Mouse (Mus musculus) adrenal gland, postnatal 14 days (tissue): ENCODE measurements around the gene Pank3. TPM values are rescaled to one million over a fixed set of nuclear protein-coding genes. Genes with fewer than 3 reads are reported as not detected.
"Not testable (repeated sequence)": the region's sequence is repeated elsewhere in the genome, so short reads cannot be mapped to it uniquely, and the experiment has no call there.

Source experiments
- DNase-seq: peaks from one replicate; pipeline ENCODE4 v3.0.0; 2021; ENCODE audit warnings: mixed read lengths
- total RNA-seq: library from RNA; stranded (reverse); gene quantifications from 2 replicates; pipeline ENCODE4 v1.2.3, GENCODE M21; 2021

Pank3 gene
- total RNA-seq, 1 experiment from 2014 or later = 51.4 TPM

DNA sequence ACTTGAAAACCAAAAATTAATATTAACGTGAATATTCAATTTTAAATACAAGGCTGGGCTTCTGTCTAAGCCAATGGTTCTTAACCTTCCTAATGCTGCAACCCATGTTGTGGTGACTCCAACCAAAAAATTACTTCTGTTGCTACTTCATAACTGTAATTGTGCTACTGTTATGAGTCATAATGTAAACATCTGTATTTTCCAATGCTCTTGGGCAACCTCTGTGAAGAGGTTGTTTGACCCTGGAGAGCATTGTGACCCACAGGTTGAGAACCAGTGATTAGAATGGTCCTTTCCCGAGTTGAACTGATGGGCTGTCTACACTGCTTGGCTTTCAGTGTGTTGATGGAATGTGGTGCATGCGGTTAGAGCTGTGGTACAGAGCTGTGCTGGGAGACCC, 7.2 kb downstream of the Pank3 start:
- no peak for DNase-seq

- no peak for DNase-seq
Measured at GRCm38 (mm10) chr11:35780336-35780735, 11.1 kb downstream of the Pank3 start.

DNA sequence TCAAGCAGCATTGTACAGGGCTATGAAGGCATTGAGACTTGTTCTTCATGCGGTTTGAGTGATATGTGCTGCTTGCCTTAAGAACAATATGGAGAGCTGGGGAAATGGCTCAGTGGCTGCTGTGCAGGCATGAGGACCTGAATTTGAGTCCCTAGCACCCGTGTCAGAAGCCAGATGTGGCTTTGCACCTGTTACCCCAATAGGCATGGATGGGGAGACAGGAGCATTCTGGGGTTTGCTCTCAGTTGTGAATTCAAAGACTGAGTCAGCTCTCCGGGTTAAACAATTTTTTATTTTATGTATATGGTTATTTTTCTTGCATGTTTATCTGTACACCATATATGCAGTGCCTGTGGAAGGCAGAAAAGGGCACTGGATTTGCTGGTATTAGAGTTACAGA, 13.2 kb downstream of the Pank3 start:
- no peak for DNase-seq

GRCm38 (mm10) chr11:35783038-35783437, 13.8 kb downstream of the Pank3 start:
- DNase-seq = peak; percentile 17

- DNase-seq = no peak
Measured at GRCm38 (mm10) chr11:35784002-35784401, 14.7 kb downstream of the Pank3 start.

DNA sequence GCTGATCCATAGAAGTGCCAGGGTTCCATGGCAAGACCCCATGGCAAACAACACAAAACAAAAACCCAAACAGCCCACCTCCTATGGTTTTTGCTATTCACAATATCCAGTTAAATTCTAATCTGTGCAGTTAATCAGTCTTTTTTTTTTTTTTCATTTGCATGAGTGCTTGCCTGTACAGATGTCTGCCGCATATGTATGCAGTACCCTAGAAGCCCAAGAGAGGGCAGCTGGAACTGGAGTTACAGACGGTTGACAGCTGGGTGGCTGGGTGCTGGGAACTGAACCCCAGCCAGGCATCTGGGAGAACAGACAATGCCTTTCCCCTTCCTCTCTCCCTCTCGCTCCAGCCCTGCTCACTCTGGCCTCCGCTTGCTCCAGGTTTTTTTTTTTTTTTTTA, 15.3 kb downstream of the Pank3 start:
- no peak for DNase-seq

DNA sequence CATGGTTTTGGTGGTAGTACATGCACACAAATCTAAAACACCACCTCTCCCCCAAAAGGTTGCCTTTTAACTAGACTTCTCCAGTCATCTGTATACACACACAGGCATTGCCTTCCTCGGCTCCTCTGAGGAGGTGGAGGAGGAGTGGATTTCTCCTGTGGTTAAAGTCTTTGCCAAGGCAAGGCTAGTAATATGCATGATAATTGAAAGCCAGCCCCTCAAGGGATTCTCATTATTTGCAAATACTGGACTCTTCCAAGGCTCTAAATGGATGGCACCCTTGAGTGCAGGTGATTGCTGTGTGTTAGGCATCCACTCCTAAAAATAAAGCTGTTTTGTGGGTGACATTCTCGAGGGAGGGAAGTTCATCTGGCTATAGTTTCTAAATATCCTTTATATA, 19.2 kb downstream of the Pank3 start:
- DNase-seq = no peak

DNA sequence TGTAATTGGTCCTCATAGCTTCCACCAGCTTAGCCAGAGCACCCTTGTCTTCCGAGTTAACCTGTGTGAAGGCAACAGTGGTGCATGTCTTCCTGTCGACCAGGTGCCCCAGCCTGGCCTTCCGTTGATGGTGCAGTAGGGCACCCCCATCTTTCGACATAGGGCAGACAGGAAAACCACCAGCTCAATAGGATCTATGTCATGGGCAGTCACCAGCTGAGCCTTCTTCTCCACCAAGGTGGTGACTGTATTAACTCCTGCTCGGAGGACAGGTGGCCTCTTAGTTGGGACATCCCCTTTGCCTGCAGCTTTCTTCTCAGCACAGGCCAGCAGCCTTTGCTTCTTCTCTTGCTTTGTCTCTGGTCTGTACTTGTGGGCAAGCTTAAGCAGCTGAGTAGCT, 23.5 kb downstream of the Pank3 start:
- not testable (repeated sequence) for DNase-seq

DNA sequence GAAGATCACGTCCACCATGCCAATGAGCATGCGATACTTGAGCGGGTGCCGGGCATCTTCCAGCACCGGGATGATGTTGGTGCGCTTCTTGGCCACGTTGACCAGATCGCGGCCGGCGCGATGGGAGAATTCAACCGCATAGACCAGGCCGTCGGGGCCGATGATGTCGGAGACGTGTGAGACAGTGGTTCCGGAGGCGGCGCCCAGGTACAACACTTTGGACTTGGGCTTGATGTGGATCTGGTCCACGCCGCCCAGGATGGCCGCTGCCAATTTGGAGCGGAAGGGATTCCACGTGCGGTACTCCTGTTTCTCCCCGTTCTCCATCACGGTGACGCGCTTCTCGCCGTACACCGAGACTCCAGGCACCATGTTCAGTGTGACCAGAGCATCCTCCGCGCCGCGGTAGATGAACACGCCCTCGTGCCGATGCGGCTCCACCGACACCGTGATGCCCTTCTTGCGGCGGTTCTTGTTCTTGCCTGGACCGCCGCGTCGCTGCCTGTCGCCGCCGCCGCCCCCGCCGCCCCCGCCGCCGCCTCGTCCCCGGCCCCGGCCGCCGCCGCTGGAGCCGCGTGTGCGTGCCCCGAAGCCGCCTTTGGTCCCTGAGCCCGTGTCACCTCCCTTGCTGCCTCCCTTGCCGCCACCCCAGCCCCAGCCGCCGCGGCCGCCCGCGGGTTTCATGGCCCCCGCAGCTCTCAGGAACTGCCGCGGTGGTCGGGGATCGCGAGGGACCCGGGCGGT, 28.6 kb downstream of the Pank3 start:
- DNase-seq = no peak

DNA sequence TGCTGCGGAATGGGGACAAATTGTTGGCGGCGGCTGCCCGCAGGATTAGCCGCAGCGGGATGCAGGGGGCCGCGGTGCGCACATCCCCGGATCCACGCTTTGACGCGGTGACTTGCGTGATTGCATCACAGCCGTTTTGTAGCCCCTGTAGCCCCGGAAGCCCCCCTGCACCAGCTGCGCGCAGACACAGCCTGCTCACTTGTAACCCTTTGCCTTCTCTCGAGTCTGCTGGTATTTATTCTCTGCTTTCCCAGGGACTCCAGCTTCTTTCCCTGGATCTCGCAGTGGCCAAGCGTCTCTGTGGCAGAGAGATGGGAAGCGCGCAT, 29.2 kb downstream of the Pank3 start:
- DNase-seq = no peak

DNA sequence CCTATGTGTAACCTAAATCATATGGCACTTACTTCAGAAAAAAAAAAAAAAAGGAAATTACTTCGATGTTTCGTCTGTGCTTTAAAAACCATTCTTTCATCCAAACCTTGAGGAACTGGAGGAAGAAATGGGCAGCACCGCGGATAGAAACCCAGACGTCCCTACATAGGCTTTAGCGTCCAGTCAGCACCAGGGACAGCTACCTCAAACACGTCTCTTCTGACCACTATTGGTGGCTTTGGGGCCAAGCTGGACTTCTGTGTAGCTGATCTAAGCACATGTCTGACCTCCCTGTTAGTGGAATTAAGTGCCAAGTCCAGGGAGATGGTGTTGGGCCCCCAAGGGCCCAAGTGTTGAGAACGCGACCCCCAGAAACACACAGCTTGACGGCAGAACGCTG, 29.6 kb downstream of the Pank3 start, which contains the start of gene Fbll1:
TSS of gene Fbll1 (minus strand) at position 11 of the 400 bp plus-strand sequence.
- DNase-seq = peak; percentile 81

- DNase-seq = no peak
Measured at GRCm38 (mm10) chr11:35801332-35801731, 32.0 kb downstream of the Pank3 start.

DNA sequence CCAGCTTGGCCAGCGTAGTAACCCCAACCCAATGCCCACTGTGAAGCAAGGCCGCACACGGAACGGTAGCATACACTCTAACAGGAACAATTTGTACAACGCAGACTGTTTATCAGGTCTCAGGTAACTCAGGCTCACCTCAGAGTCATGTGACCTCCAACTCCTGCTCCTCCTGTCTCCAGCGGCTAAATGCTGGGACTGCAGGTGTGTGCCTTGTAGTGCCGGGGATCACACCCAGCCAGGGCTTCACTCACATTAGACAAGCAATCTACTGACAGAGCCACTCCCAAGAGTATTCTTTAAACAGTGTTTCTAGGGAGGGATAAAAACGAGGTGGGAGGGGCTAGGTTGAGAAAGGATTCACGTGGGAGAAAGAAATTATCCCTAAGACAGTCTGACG, 42.2 kb downstream of the Pank3 start:
- DNase-seq = no peak

- DNase-seq = no peak
Measured at GRCm38 (mm10) chr11:35816316-35816715, 47.0 kb downstream of the Pank3 start.

GRCm38 (mm10) chr11:35827714-35828113, 58.4 kb downstream of the Pank3 start:
- DNase-seq = no peak

- no peak for DNase-seq
Measured at GRCm38 (mm10) chr11:35832139-35832538, 62.9 kb downstream of the Pank3 start.

GRCm38 (mm10) chr11:35833270-35833669, 64.0 kb downstream of the Pank3 start:
- DNase-seq = no peak

- DNase-seq = peak; percentile 96
Measured at GRCm38 (mm10) chr11:35834022-35834760, 64.9 kb downstream of the Pank3 start, which contains the start of gene Rars. Gene Rars (minus strand): TSS chr11:35834506.

DNA sequence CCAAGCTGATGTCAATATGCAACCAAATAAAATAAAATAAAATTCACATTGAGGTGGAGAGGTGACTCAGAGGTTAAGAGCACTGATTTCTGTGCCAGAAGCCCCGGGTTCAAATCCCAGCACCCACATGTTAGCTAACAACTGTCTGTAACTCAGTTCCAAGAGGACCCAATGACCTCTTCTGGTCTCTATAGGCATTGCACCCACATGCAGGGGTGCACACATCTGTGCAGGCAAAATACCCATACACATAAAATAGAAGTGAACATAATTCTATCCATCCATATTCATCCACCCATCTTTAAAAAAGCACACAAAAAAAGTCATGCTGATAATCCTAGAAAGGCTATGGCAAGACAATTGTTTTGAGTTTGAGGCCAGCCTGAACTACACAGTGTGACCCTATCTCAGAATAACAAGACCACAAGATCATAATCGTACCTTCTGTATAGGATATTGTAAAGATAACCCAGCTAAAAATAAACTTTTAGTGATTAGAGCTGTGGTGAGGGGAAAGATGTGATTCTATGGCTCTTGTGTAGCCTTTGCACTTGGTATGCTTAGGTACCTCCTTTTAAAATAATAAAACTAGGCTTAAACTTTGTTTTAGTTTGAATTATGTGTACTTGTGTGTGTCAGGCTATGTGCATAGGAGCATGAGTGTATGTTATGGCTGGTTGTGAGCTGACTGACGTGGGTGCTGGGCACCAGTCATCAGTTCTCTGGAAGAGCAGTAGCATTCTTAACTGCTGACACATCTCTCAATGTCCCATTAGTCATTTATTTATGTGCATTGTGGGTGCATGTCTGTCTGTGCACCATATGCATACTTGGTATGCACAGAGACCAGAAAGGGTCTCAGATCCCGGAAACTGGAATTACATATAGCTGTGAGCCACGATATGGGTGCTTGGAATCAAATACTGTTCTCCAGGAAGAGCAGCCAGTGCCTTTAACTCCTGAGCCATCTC, 68.2 kb downstream of the Pank3 start:
- no peak for DNase-seq

GRCm38 (mm10) chr11:35838345-35839338, 69.4 kb downstream of the Pank3 start:
- DNase-seq = peak; percentile 97

- DNase-seq = peak; percentile 31
Measured at GRCm38 (mm10) chr11:35840282-35840681, 71.0 kb downstream of the Pank3 start.
